Mouse (Mus musculus) mouse embryonic stem cell (cell line): ENCODE results near the gene Anapc15-ps.

Experiments
- in situ Hi-C, 2 experiments: fragments of 300-500 bp; cut with MboI; formaldehyde crosslinking; loops; 1 replicate in 1 of 2; 3 replicates in 1 of 2; pipeline ENCODE4 v1.14.3; 2019 to 2020; ENCODE audit warnings: low sequenced_read_pairs in 2 of 2, low pct_unique_long_range_greater_than_20kb in 1 of 2, mixed read lengths in 1 of 2; ENCODE audit not compliant: unreplicated experiment in 1 of 2

Gene Anapc15-ps

GRCm38 (mm10) chr10:95695603-95696252 lies 22.5 kb upstream of the Anapc15-ps start:
- in situ Hi-C loops: no loop called here

GRCm38 (mm10) chr10:95694559-95695251 lies 21.5 kb upstream of the Anapc15-ps start:
- in situ Hi-C loops: no loop called here

- in situ Hi-C loops: no loop called here
Observed at GRCm38 (mm10) chr10:95691347-95691746, 18.1 kb upstream of the Anapc15-ps start.

GRCm38 (mm10) chr10:95689833-95690232 lies 16.6 kb upstream of the Anapc15-ps start:
- in situ Hi-C loops: no loop called here

GRCm38 (mm10) chr10:95689058-95689457 lies 15.8 kb upstream of the Anapc15-ps start:
- in situ Hi-C loops: no loop called here

GRCm38 (mm10) chr10:95687558-95688141 lies 14.4 kb upstream of the Anapc15-ps start:
- in situ Hi-C loops: no loop called here

GRCm38 (mm10) chr10:95686041-95686440 lies 12.8 kb upstream of the Anapc15-ps start:
- in situ Hi-C loops: no loop called here

- in situ Hi-C loops: no loop called here
Observed at GRCm38 (mm10) chr10:95684782-95685555, 11.7 kb upstream of the Anapc15-ps start.

- in situ Hi-C loops: no loop called here
Observed at GRCm38 (mm10) chr10:95684250-95684649, 11.0 kb upstream of the Anapc15-ps start.

GRCm38 (mm10) chr10:95683735-95684134 lies 10.5 kb upstream of the Anapc15-ps start:
- in situ Hi-C loops: no loop called here

GRCm38 (mm10) chr10:95682964-95683363 lies 9.7 kb upstream of the Anapc15-ps start:
- in situ Hi-C loops: no loop called here

- in situ Hi-C loops: no loop called here
Observed at GRCm38 (mm10) chr10:95682091-95682740, 9.0 kb upstream of the Anapc15-ps start.

- in situ Hi-C loops: no loop called here
Observed at GRCm38 (mm10) chr10:95681481-95681880, 8.2 kb upstream of the Anapc15-ps start.

GRCm38 (mm10) chr10:95681058-95681440 lies 7.8 kb upstream of the Anapc15-ps start:
- in situ Hi-C loops: no loop called here

- in situ Hi-C loops: no loop called here
Observed at GRCm38 (mm10) chr10:95680153-95681057, 7.2 kb upstream of the Anapc15-ps start.

- in situ Hi-C loops: no loop called here
Observed at GRCm38 (mm10) chr10:95679131-95679530, 5.9 kb upstream of the Anapc15-ps start.

- in situ Hi-C loops: no loop called here
Observed at GRCm38 (mm10) chr10:95678661-95679060, 5.4 kb upstream of the Anapc15-ps start.

GRCm38 (mm10) chr10:95678241-95678640 lies 5.0 kb upstream of the Anapc15-ps start:
- in situ Hi-C loops: no loop called here
